Mouse (Mus musculus): ENCODE results near the gene Mboat1.

DNA sequence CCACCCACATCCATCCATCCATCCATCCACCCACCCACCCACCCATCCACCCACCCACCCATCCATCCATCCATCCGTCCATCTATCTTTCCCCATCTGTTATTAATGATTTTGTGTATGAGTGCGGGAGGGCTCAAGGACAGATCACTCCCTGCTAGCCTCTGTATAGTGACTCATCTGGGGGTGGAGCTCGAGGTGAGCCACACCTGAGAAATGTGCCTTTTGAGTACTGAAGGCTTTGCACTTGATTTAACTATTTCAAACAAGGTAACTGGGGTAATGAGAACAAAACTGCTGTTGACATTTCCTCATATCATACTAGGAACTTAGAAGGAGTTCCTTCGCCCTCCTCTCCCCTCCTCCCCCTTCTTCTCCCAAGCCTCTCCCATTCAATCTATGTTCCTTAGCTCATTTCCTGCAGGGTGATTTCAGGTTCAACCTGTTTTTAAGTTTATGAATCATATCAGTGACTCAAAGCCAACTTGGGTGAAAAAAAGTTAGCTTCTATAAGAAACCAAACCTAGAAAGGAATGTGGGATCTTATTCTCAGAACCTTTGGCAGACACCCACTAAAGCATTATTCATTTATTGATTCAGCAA is 27.2 kb upstream of the Mboat1 start:
- TF ChIP-seq CTCF (IDR thresholded peaks at IDR 0.05) (no peak), EP300 (IDR thresholded peaks at IDR 0.05) (peak; percentile 94)

All from lung, postnatal 0 days (tissue).